Mouse (Mus musculus) embryonic fibroblast, embryonic 13.5 days (primary cell): ENCODE data around the gene Mpv17l2. TPM values are rescaled to one million over a fixed set of nuclear protein-coding genes. Genes with fewer than 3 reads are reported as not detected.

ENCODE experiments used
- H3K27ac ChIP-seq: 2 replicates; pipeline ENCODE4 v1.5.1; 2012; ENCODE audit warnings: low read length, control low read depth, inconsistent platforms; ENCODE audit not compliant: insufficient read depth
- H3K4me1 ChIP-seq: 2 replicates; pipeline ENCODE4 v1.6.1; 2011; ENCODE audit warnings: low read length; ENCODE audit not compliant: control insufficient read depth, insufficient read depth
- H3K4me3 ChIP-seq: 2 replicates; pipeline ENCODE4 v1.5.1; 2011; ENCODE audit warnings: mild to moderate bottlenecking, control low read depth, low read length; ENCODE audit not compliant: insufficient read depth
- CTCF ChIP-seq: IDR thresholded peaks from 2 replicates; pipeline ENCODE4 v1.5.1; 2011; ENCODE audit warnings: mild to moderate bottlenecking, control low read depth, low read length, moderate library complexity, borderline replicate concordance; ENCODE audit not compliant: insufficient read depth
- POLR2A ChIP-seq: IDR thresholded peaks from 2 replicates; pipeline ENCODE4 v1.6.1; 2011; ENCODE audit warnings: low read depth, mild to moderate bottlenecking, control low read depth, low read length, moderate library complexity
- polyA plus RNA-seq: library from polyadenylated mRNA; stranded (reverse); fragments of >200 nt; gene quantifications from 2 replicates; pipeline ENCODE4 v1.2.4, GENCODE M21; 2011; ENCODE audit warnings: low read depth; ENCODE audit not compliant: missing spikeins, insufficient read length

Mpv17l2 gene
- polyA plus RNA-seq, 1 experiment, result 29.1 TPM

DNA sequence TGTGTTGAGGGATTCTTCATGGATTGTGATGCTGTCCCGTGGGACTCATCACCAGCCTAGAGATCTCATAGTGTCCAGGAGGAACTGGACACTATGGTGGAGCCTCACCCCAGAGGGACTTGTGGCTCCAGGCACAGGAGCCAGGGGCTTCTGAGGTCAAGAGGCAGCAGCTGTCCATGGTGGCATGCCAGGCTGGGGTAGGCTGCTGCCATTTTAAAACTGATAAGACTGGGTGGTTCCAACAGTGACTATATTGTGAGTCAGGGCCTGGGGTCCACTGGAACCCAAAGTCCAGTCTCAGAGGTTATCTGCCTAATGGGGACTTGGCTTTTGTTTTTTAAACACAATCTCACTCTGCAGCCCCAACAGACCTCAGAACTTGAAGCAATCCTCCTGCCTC is 41.1 kb upstream of the Mpv17l2 start:
- no peak overlapping the region for H3K4me3 ChIP-seq
- H3K4me1 ChIP-seq, result no peaks in the 10 kb centered on the region
- no peak for TF ChIP-seq POLR2A
- TF ChIP-seq CTCF, result no peak
- no peak overlapping the region for H3K27ac ChIP-seq

DNA sequence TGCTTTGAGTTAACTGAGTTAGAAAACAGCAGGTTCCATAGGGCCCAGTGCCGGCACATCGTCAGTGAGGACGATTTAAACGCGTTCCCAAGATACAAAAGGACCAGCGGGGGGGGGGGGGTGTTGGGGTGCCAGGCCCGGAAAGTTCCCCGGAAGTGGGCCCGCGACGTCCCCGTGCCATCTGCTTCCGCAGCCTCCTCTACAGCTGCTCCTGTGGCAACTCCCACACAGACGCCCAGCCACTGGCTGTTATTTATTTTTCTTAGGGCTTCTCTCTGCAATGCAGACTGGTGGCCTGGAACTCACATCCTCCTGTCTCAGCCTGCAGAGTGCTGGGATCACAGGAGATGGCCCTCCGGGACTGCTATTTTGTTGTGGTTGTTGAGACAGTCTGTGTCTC is 40.4 kb upstream of the Mpv17l2 start:
- H3K27ac ChIP-seq, result no peak overlapping the region
- no peak overlapping the region for H3K4me3 ChIP-seq
- TF ChIP-seq CTCF, result no peak
- TF ChIP-seq POLR2A, result no peak
- H3K4me1 ChIP-seq, result no peaks in the 10 kb centered on the region

DNA sequence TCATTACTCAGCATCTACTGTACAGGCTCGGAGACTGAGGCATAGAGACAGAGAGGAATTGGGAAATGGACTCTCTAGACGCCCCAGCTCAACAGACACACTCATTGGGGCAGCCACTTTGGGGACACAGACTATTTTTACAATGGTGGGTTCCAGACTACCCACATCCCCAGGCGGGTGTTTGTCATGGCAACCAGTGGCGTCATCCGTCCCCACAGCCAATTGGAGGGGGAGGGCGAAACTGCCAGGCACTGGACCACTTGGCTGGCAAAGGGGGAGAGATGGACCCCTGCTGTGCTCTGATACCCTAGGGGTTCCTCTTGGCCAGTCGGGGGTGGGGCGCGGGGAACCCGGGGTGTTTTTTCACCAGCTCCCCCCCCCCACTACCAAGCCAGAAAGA is 39.9 kb upstream of the Mpv17l2 start:
- Histone ChIP-seq H3K4me1 (no peaks in the 10 kb centered on the region), H3K27ac (no peak overlapping the region), H3K4me3 (no peak overlapping the region)
- TF ChIP-seq CTCF (no peak), POLR2A (no peak)

DNA sequence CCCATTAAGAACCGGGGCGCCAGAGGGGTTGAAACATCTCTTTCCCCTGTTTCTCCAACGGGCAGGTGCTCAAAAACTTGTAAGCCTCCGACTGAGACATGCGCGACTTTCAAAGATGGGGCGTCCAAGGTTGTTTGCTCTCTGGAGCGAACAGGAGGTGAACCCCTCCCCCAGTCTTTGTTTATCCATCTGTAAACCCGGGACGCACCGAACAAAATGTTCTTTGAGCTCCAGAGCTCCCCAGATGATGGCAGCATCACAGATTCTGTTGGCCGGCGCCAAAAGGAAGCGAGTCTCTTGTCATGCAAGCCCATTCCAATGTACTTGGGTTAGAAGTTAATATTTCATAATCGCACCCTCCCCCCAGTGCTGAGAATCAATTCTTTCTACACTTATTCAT is 37.5 kb upstream of the Mpv17l2 start:
- TF ChIP-seq CTCF (no peak), POLR2A (no peak)
- Histone ChIP-seq H3K4me1 (no peaks in the 10 kb centered on the region), H3K4me3 (0 out of 2 replicates have a peak overlapping the region, but pooled peaks have one; percentile 43), H3K27ac (no peak overlapping the region)

DNA sequence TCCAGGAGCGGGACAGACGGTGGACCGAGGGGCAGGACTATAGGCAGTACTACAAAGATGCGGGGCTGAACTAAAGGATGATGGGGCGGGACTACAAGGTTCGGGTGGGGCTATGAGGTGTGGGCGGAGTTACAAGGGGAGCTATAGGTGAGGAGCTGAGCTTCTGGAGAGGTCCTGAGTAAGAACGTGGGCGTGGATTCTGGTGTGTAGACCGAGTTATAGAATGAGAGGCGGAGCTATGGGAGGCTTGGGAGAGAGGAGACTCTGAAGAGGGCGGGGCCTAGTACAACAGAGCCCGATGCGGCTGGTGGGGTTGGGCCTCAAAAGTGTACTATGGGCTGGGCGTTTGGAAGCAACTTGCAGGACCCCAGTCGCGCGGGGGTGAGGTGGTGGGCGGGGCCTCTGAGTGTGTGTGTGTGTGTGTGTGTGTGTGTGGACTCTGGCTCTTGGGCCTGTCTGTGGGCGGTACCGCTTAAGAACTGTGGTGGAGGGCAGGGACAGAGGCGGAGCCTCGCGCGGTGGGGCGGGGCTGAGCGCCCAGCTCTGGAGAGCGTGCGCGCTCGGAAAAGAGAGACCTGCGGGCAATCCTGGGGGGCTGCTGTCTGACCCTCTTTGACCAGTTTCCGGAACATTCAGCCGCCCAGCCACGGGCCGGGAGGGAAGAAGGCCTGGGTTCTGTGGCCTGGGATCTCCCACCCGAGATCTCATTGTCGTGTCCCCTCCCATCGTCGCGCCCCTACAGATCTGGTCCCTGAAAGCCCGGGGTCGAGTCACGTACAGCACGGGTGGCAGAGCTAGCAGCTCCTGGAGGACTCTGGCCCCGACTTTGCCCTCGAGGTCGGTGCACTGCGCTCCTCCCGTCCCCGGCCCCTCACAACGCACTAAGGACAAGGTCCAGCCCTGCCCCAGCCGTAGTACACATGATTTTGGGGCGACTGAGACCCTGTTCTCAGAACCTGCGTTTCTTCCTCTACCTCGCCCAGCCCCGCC is 36.6 kb upstream of the Mpv17l2 start:
- TF ChIP-seq CTCF, result no peak
- TF ChIP-seq POLR2A, result no peak; the same call in 1 of the 2 replicates
- H3K27ac ChIP-seq, result no peak overlapping the region
- no peaks in the 10 kb centered on the region for H3K4me1 ChIP-seq
- peak overlapping the region; percentile 43 for H3K4me3 ChIP-seq

DNA sequence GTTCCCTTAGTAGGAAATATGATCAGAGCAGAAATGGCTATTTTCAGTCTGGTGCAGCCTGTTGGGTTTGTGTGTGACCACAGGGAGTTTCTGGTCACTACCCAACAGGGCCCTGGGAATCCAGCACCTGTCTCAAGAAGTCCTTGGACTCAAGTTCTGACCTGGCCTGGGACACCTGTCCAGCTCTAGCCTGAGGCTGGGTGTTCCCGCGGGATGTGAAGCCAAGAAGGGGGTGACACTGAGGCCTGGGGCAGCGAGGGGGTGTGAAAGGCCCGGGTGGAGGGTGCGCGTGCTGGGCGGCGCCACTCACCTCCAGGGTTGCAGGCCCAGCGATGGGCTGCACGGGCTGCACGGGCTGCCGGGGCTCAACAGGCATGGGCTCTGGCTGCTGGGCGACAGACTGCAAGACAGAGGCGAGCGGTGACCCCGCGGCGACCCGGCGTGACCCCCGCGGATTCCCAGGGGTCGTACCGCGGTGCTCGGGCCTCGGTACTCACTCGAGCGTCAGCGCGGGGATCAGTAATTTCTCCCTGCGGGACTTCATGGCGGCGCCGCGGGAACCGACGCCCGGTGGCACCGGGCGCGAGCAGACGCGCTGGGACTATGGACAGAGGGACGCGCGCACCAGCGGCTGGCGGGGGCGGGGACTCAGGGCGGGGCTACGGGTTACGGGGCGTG is 35.8 kb upstream of the Mpv17l2 start:
- TF ChIP-seq POLR2A, result no peak
- no peak for TF ChIP-seq CTCF
- H3K27ac ChIP-seq, result no peak overlapping the region
- no peaks in the 10 kb centered on the region for H3K4me1 ChIP-seq

DNA sequence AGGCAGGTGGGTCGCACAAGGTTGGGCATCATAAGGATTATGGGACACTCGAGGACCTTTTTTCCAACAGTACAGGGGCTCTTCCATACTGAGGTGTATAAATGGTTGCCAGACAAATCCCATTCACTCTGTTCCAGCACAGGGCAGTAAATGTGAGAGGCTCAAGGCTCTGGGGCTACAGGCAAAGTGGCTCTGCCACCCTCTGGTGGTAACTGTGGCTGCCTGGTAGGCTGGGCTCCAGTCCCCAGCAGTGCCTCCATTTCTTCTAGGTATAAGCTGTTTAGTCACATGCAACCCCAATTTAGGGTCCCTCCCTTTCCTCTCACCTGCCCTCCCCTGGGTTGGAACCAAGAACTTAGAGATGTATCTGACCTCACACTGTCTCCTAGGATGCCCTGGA is 34.6 kb upstream of the Mpv17l2 start:
- TF ChIP-seq POLR2A, result no peak
- peak; percentile 22; the same call in 1 of the 2 replicates for TF ChIP-seq CTCF
- Histone ChIP-seq H3K4me1 (no peaks in the 10 kb centered on the region), H3K4me3 (no peak overlapping the region), H3K27ac (no peak overlapping the region)

More for the DNA sequence above, 35.8 kb upstream of the Mpv17l2 start:
- peak overlapping the region; percentile 47 for H3K4me3 ChIP-seq

DNA sequence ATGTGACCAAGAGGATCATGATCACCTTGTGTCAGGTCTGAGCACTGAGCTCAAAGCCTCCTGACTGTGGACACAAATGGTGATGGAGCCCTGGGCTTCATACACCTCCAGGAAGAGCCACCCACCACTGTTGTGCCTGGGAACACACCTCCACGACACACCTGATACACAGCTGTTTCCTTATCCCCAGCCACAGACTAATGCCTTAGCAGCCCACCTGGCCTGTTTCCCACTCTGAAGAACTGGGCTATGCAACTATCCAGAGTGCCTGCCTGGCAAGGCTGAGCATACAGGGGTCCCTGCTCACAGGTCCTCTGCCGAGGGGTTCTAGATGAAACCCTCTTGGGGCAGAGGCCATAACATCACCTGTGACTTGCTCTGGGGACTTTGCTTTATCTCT is 33.5 kb upstream of the Mpv17l2 start:
- TF ChIP-seq CTCF, result no peak
- TF ChIP-seq POLR2A, result no peak
- Histone ChIP-seq H3K27ac (no peak overlapping the region), H3K4me3 (no peak overlapping the region), H3K4me1 (no peaks in the 10 kb centered on the region)

DNA sequence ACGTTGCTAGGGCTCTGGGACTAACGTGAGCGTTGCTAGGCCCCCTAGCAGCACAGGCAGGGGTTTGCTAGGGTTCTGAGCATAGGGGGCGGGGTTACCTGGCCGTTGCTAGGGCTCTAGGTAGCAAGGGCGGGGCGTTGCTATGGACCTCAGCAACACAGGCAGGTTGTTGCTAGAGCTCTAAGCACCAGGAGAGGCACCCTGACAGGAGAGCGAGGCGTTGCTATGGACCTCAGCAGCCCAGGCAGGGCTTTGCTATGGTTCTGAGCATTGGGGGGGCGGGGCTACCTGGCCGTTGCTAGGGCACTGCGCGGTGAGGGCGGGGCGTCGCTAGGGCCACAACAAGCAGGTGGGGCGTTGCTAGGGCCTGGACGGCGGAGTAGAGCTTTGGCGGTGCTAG is 32.0 kb upstream of the Mpv17l2 start:
- no peak for TF ChIP-seq CTCF
- no peak for TF ChIP-seq POLR2A
- Histone ChIP-seq H3K4me1 (no peaks in the 10 kb centered on the region), H3K4me3 (peak overlapping the region; percentile 37), H3K27ac (no peak overlapping the region)

DNA sequence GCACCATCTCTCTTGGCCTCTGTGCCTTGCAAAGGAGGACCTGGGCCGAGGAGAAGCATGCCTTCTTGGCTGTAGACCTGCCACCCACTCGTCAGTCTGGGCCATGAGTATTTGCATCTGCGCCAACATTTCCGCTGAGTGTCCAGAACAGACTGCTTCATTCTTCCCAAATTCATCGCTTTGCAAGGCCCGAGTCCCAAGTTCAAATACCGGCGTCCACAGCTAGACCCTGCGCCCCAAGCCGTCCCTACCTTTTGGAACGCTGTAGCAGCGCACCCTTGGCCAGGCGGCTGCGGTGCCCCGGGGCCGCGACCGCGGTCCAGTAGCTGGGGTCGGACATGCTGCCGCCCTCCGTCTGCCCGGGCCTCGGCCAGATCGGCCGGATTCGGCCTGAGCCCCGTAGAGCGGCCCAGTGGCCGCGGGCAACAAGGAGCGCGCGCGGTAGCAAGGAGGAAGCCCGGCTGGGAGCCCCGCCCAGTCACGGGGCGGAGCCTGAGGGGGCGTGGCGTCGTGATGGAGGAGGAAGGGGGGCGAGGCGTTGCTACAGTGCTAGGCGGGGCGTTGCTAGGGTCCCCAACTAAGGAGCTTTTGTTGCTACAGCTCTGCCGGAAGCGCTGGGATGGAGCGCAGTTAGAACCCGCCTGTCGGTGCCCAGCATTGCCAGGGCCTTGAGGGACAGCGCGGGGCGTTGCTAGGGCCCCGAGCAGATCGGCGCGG is 31.4 kb upstream of the Mpv17l2 start:
- no peak overlapping the region for H3K27ac ChIP-seq
- TF ChIP-seq CTCF (no peak), POLR2A (peak; percentile 85)
- H3K4me3 ChIP-seq, result peak overlapping the region; percentile 64
- H3K4me1 ChIP-seq, result no peaks in the 10 kb centered on the region
